Mouse (Mus musculus) layer of hippocampus, adult 9-10 months (tissue): ENCODE results near the gene Dnali1.

Experiments
- DNase-seq: peaks from one replicate; pipeline ENCODE4 v3.0.0; 2022; ENCODE audit warnings: low spot score

The Dnali1 gene

GRCm38 (mm10) chr4:125065517-125066307 is at the start of gene Dnali1:
Gene Dnali1 (minus strand): TSS chr4:125065703.
- no peak for DNase-seq

DNA sequence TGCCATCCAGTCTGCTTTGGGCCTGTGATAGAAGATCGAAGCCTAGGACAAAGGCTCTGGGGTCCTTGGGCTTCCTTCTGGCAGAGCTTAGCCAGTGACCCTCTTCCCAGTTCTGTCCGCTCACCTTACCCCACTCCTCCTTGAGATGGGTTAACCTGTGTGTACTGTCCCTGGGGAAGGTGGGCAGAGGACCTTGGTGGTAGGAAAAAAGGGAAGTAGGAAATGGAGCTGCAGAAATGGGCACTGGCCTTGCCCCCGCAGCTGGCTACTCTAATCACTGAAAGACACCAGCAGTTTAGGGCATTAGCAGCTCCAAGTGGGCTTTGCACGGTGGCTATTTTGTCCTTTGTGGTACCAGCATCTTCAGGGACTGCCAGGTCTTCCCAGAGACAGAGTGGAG is 49.6 kb upstream of the Dnali1 start:
- DNase-seq = no peak

- DNase-seq = peak; percentile 89
These were observed 49.1 kb upstream of the Dnali1 start for GRCm38 (mm10) chr4:125114638-125115037.

DNA sequence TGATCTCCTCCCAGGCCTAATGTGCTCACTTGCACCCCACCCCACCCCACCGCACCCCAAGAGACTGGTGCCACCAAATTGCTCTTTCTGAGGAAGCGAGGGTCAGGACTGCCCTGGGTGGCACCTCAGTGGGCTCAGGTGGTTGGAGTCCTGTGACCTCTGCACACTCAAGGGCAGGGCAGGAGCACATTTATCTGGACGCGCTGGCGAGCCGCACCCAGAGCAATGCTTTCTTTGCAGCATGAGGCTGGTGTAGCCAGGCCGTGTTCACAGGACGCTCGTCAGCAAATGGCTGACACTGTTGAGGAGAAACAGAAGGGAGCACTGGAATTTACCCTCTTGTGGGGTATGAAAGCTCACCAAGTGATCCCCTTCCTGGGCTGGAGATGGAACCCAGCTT is 39.9 kb upstream of the Dnali1 start:
- DNase-seq = no peak

DNA sequence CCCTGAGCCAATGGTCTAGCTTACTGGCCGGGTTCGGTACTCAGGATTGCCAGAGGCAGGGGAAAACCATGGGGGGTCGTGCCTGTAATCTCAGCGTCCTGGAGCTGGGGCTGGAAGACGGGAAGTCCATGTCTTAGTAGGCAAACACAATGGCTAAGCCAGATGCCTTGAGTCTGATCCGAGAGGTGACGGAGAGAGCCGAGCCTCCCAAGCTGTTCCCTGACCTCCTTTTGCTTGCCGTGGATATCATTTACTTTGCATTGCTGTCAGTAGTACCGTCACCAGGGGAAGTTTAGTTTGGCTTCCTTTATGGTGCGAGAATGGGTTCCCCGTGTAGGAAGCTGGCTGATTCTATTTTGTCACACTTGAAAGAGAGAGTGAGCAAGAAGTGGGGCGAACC is 35.8 kb upstream of the Dnali1 start:
- no peak for DNase-seq

- peak; percentile 56 for DNase-seq
These were observed 34.0 kb upstream of the Dnali1 start for GRCm38 (mm10) chr4:125099458-125099857.

GRCm38 (mm10) chr4:125097412-125097811 is 31.9 kb upstream of the Dnali1 start:
- DNase-seq = no peak

GRCm38 (mm10) chr4:125096066-125096465 is 30.6 kb upstream of the Dnali1 start:
- no peak for DNase-seq

DNA sequence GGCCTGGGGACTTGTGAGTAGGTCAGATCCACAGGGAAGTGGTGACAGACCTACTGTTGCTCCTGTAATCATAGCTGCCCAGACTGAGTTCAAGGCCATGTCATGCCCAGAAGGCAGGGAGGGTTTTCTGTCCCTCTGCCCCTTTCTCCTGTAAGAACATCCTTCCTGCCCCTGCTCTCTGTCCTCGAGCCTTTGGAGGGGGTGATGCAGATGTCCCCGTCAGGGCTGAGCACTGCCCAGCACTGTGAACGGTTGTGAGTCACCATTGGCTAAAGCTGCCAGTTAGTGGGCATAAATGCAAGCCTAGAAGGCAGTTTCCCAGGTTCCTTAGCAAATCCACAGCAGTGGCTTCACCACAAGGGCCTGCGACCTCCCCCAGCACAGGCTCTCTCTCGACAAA is 27.5 kb upstream of the Dnali1 start:
- DNase-seq = no peak

- DNase-seq = no peak
These were observed 19.9 kb upstream of the Dnali1 start for GRCm38 (mm10) chr4:125085346-125085841.

DNA sequence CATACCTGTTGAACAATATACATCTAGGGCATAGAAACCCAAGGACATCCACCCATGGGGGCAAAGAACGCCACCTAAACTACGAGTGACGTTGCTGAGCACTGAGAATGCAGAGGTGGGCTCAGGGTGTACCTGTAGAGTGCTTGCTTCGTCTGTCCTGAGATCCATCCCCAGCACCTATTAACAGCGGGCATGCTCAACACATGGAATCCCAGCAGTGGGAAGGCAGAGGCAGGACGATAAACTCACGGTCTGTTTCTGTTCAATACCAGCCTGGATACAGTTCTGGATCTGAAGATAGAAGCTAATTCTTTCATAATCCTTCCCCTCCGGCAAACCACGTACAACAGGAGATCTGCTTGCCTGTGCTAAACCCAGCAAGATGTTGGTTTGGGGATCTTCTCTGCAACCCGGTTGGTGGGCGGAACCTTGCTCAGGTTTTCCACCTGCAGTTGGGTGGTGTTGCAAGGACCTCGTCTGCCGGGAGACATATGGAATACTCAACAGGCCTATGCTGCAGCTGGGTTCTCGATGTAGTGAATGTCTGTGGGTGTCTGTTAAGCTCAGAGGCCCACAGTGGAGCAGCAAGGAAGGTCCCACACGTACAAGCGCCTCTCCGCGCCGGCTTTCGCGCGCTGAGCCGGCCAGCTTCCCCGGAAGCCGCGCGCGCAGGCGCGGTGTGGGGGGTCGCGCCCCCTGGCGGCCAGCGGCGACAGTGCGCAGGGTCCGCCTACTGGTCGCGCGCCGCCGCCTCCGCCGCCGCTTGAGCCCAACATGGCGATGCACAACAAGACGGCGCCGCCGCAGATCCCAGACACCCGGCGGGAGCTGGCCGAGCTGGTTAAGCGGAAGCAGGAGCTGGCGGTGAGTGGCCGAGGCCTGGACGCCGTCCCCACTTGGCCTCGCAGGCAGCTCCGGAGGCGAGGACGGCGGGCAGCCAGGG is 19.2 kb upstream of the Dnali1 start, which contains the start of gene Meaf6:
Meaf6 (plus strand) TSS at position 732 of the 943 bp plus-strand sequence.
- peak; percentile 76 for DNase-seq

GRCm38 (mm10) chr4:125078698-125079097 is 13.2 kb upstream of the Dnali1 start:
- no peak for DNase-seq

DNA sequence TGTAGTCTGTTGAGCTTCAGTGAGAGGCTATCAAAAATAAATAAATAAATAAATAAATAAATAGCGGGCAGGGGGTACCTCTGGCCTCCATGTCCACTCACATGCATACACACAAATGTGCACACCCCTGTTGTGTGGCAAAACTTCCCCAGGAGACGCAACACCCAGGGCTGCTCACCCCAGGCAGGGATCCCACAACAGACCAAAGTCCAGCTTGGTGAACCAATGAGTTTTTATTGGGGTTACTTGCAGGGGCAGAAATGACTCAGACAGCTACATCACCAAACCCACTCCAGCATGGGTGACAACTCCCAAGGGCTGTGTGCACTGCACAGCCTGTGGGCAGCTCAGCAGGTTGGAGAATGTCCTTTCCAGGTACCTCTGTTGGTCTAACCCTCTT is 12.2 kb upstream of the Dnali1 start:
- no peak for DNase-seq

DNA sequence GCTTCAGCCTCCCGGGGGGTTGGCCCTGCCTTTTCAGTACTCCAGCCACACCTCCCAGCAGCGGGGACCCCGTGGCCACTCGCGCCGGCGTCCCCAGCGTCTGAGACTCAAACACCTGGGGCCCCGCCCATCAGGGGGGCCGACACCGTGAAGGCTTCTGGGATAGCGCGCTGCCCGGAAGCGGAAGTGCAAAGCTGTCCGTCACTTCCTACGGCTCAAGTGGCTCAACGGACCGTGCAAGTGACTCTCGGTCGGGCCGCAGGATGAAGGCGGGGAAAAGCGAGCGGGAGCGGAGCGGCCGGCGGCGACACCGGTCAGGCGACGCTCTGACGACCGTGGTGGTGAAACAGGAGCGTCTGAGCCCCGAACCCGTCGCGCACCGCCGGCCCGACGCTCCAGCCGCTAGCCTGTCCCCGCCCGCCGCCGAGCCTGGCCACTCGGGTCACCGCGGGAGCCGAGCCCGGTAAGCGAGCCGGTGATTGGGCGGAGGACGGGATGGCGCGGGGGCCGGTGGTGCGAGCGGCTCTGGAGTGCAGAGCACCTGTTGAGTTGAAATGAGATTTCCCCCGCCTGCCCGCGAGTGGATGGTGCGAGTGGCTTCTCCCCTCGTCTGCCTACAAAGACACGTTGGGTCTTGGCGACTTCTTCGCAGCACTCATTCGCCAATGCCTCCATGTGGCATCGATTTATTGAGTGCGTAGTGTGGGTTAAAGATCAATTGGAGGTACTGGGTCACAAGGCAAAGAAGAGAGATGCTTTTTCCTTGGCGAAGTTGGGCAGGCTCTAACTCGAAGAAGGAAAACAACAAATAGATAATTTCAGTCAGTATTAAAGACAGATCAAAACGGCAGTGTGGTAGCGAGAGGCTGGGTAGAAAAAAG is 1.2 kb upstream of the Dnali1 start, which contains the start of gene Snip1:
Snip1 (plus strand) TSS at position 183 of the 881 bp plus-strand sequence.
- DNase-seq = peak; percentile 64

GRCm38 (mm10) chr4:125063829-125064228 is 1.7 kb downstream of the Dnali1 start:
- DNase-seq = no peak

- DNase-seq = peak; percentile 50
These were observed 6.5 kb downstream of the Dnali1 start for GRCm38 (mm10) chr4:125059025-125059424.

- DNase-seq = no peak
These were observed 7.5 kb downstream of the Dnali1 start for GRCm38 (mm10) chr4:125058033-125058432.

DNA sequence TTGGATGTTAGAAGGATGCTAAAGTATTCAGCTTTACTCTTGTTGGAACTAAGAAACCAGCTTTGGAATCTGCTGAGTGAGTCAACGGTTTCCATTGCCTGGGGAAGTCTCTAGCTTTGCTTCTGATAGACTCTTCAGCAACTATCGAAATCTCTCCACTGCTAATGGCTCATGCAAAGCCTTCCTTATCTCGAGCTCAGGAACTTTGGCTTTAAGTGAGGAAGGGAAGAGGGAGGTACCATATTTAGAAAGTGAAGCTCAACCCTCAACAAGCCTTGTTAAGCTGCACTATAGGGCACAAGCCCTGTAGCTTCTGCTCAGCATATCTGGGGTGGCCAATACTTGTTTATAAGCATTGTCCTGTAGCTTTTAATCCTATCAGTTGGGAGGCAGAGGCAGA is 8.2 kb downstream of the Dnali1 start:
- no peak for DNase-seq

- no peak for DNase-seq
These were observed 9.0 kb downstream of the Dnali1 start for GRCm38 (mm10) chr4:125056476-125056875.

DNA sequence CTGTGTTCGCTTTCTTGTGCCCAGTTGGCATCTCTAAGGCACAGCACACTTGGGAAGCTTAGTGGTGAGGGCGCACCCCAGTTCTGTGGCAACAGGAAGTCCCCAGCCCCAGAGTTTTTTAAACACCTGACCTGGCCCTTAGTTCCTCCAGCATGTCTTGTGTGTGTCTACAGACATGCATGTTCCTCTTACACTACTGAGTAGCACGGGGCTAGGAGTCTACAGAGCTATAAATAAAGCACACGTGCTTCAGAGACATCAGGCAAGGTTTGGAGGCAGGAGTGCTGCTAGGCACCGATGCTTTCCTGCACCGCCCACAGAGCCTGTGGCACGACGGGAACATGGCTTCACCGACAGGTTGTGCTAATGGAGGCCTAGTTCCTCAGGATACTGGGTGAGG is 10.1 kb downstream of the Dnali1 start:
- no peak for DNase-seq

GRCm38 (mm10) chr4:125044454-125044853 is 21.0 kb downstream of the Dnali1 start:
- no peak for DNase-seq

DNA sequence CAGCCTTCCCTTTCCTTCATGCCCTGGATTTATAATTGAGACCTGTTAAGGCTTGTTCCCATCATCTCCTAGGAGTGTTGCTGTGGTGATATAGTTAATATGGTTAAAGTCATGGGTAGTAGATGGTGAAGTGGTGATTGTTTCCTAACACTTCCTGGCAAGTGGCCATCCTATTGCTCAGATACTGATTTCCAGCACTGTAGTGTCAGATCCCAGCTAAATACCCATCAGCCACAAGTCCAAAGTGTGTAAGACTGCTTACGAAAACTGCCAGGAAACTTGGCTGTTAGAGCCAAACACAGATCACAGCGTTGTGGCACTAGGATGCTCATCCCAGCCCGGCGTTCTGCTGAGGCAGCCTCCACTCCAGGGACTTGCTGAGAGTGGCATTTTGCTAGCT is 31.2 kb downstream of the Dnali1 start:
- DNase-seq = no peak
